Mouse (Mus musculus): ENCODE data around the gene Vmn1r74. TPM values are rescaled to one million over a fixed set of nuclear protein-coding genes. Genes with fewer than 3 reads are reported as not detected.
"Not testable (repeated sequence)": the region's sequence is repeated elsewhere in the genome, so short reads cannot be mapped to it uniquely, and the experiment has no call there.

Vmn1r74 gene
- total RNA-seq (2014; fragmentation: Nextera tagmentation) (not detected in 2 replicates), total RNA-seq (2017) (not detected in 2 replicates)

DNA sequence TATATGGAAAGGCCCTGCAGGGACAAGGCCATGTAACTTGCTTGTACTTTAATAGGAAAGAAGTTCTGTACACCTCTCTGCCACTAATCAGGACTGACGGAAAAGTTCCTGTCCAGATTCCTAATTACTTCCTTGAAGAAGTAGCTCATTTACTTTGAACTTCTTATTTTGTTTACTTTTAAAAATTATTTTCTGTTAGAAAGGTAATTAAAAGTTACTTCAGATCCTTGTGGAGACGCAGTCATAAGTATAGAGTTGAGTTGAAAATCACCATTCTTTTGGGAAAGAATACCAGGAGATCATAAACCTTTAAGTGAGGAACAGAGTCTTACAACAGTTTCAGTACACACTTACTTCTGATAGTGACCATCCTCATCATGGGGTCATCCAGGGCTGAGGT lies at the start of gene Vmn1r74:
Gene Vmn1r74, plus strand, starts transcription at position 301 of the 400 bp plus-strand sequence.
- no peak for ATAC-seq (replicated peaks; ENCODE audit: low FRiP score, low TSS enrichment, poor library complexity, severe bottlenecking)

DNA sequence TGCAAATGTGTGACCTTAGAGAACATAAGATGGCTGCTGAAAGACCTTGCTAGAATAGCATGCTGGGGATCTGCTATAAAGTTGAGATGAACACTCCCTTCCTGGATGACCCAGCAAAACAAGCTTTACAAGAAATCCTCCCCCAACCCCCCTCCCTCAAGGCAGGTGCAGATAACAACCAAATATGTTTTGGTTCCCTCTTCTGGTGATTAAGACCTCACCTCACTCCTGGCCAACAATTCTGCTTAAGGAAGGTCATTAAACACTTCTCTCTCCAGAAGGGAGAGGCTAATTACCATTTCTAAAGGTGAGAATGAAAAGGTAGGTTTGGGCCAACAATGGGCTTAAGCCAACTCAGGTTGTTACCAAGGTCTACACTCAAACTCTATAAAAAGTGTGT lies 20.0 kb upstream of the Vmn1r74 start:
- ATAC-seq (replicated peaks; ENCODE audit: low FRiP score, low TSS enrichment, poor library complexity, severe bottlenecking), result no peak

DNA sequence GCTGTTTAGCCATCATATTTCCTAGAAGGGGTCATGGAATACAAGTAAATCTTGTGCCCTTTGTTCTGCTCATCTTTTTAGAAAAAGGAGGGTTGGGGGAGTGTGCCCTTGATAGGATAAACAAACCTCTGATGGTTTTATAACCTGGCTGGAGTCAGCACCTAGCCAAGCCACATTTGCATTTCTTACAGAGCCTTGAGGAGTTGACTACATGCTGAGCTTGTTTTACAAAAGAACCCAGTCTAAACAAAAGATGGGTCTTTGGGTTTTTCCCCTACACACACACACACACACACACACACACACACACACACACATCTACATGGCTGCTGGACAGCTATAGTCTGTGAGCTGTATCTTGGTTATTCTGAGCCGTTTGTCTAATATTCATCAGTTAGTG lies 11.6 kb upstream of the Vmn1r74 start:
- no peak for ATAC-seq (replicated peaks; ENCODE audit: low FRiP score, low TSS enrichment, poor library complexity, severe bottlenecking)

DNA sequence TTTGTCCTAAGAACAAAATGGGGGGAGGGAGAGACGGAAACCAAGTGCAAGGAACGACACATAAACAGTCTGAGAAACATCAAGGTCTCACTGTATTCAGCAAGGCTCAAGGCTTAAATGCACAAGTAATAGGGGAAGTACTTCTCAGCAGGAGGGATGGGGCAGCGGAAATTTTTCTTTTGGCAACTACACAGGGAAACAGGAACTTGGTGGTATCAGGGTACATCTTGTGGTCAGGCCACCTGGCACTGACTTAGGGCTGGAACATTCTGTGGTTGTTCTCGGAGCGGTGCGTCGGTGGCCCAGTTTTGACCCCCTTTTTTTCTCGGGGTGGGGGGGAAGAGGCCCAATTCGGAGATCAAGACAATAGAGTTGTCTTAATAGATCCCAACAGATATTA lies 10.5 kb upstream of the Vmn1r74 start:
- ATAC-seq (replicated peaks; ENCODE audit: low FRiP score, low TSS enrichment, poor library complexity, severe bottlenecking), result not testable (repeated sequence)

DNA sequence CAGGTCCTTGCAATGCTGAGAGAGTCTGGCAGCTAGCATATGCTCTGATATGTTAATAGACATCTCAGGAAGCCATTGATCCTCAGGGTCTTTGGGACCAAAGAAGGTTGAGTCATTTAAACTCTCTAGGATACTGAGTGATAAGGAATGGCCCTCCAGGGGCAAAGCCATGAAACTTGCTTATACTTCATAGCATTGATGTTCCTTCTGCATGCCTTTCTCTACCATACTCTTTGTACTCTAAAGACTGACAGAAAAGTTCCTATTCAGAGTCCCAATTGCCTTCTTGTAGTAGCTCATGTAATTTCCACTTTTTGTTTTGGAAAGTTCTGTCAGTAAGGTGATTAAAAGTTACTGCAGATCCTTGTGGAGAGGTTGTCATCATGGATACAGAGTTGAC lies 40.5 kb downstream of the Vmn1r74 start, which contains the start of gene Vmn1r75:
Gene Vmn1r75, plus strand, starts transcription at position 301 of the 400 bp plus-strand sequence.
- no peak for ATAC-seq (replicated peaks; ENCODE audit: low FRiP score, low TSS enrichment, poor library complexity, severe bottlenecking)

Other genes starting within 250 kb of the Vmn1r74 start
- not detected in 2 replicates for gene Zscan4-ps3, start 224.7 kb upstream of the Vmn1r74 start, total RNA-seq (2014; fragmentation: Nextera tagmentation)
- not detected in 2 replicates for gene Zscan4-ps3, start 224.7 kb upstream of the Vmn1r74 start, total RNA-seq (2017)
- gene Vmn1r72, start 153.8 kb upstream of the Vmn1r74 start, total RNA-seq (2014; fragmentation: Nextera tagmentation), result not detected in 2 replicates
- gene Vmn1r72, start 153.8 kb upstream of the Vmn1r74 start, total RNA-seq (2017), result not detected in 2 replicates
- gene Vmn1r73, start 103.7 kb upstream of the Vmn1r74 start, total RNA-seq (2014; fragmentation: Nextera tagmentation), result not detected in 2 replicates
- gene Vmn1r73, start 103.7 kb upstream of the Vmn1r74 start, total RNA-seq (2017), result not detected in 2 replicates
- not detected in 2 replicates for gene Vmn1r75, start 40.6 kb downstream of the Vmn1r74 start, total RNA-seq (2014; fragmentation: Nextera tagmentation)
- not detected in 2 replicates for gene Vmn1r75, start 40.6 kb downstream of the Vmn1r74 start, total RNA-seq (2017)
- not detected in 2 replicates for gene Vmn1r76, start 104.2 kb downstream of the Vmn1r74 start, total RNA-seq (2014; fragmentation: Nextera tagmentation)
- gene Vmn1r76, start 104.2 kb downstream of the Vmn1r74 start, total RNA-seq (2017), result not detected in 2 replicates
- not detected in 2 replicates for gene Vmn1r77, start 202.8 kb downstream of the Vmn1r74 start, total RNA-seq (2014; fragmentation: Nextera tagmentation)
- not detected in 2 replicates for gene Vmn1r77, start 202.8 kb downstream of the Vmn1r74 start, total RNA-seq (2017)

Data from megakaryocyte-erythroid progenitor cell, adult 5-6 weeks (primary cell).